Mouse (Mus musculus): Measurements from ENCODE around the gene Crtc3.

GRCm38 (mm10) chr7:80688556-80689220 is at the start of gene Crtc3:
- peak; percentile 13; the same call in 1 of the 2 replicates for TF ChIP-seq CTCF (IDR thresholded peaks at IDR 0.05; ENCODE audit: low read depth)
- no peak for TF ChIP-seq EP300 (IDR thresholded peaks at IDR 0.05; ENCODE audit: low read depth)

All from liver, postnatal 0 days (tissue).